Mouse (Mus musculus) G1E-ER4 (cell line): ENCODE measurements around the gene Bahd1. TPM values are rescaled to one million over a fixed set of nuclear protein-coding genes. Genes with fewer than 3 reads are reported as not detected.

Experiments
- GATA1 ChIP-seq: IDR thresholded peaks from one replicate; pipeline ENCODE4 v1.8.0; 2012; ENCODE audit warnings: low read length, inconsistent platforms
- polyA plus RNA-seq: library from polyadenylated mRNA; stranded (reverse); fragments of >175 nt; gene quantifications from 2 replicates; pipeline ENCODE4 v1.2.3, GENCODE M21; 2012

The Bahd1 gene
- polyA plus RNA-seq, 1 experiment, result 68.6 TPM

- TF ChIP-seq GATA1, result no peak
These were observed 10.6 kb downstream of the Bahd1 start for GRCm38 (mm10) chr2:118910605-118911278.

GRCm38 (mm10) chr2:118912706-118913105, 12.5 kb downstream of the Bahd1 start:
- TF ChIP-seq GATA1, result no peak

GRCm38 (mm10) chr2:118913551-118914276, 13.5 kb downstream of the Bahd1 start:
- TF ChIP-seq GATA1, result no peak

GRCm38 (mm10) chr2:118914685-118915084, 14.5 kb downstream of the Bahd1 start:
- TF ChIP-seq GATA1, result no peak

GRCm38 (mm10) chr2:118916436-118916835, 16.3 kb downstream of the Bahd1 start:
- TF ChIP-seq GATA1, result no peak

GRCm38 (mm10) chr2:118918543-118918942, 18.4 kb downstream of the Bahd1 start:
- no peak for TF ChIP-seq GATA1

- TF ChIP-seq GATA1, result no peak
These were observed 20.3 kb downstream of the Bahd1 start for GRCm38 (mm10) chr2:118920428-118920827.

- TF ChIP-seq GATA1, result no peak
These were observed 25.8 kb downstream of the Bahd1 start for GRCm38 (mm10) chr2:118925952-118926351.

GRCm38 (mm10) chr2:118926361-118926997, 26.3 kb downstream of the Bahd1 start, which contains the start of gene Chst14:
Gene Chst14, plus strand, starts transcription at chr2:118926496.
- TF ChIP-seq GATA1, result no peak

- TF ChIP-seq GATA1, result no peak
These were observed 27.0 kb downstream of the Bahd1 start for GRCm38 (mm10) chr2:118926998-118927739.

GRCm38 (mm10) chr2:118941341-118941740, 41.2 kb downstream of the Bahd1 start:
- TF ChIP-seq GATA1, result no peak

GRCm38 (mm10) chr2:118943232-118943631, 43.1 kb downstream of the Bahd1 start:
- no peak for TF ChIP-seq GATA1

GRCm38 (mm10) chr2:118948818-118949217, 48.6 kb downstream of the Bahd1 start:
- TF ChIP-seq GATA1, result no peak

- TF ChIP-seq GATA1, result no peak
These were observed 49.5 kb downstream of the Bahd1 start for GRCm38 (mm10) chr2:118949699-118950098.

GRCm38 (mm10) chr2:118956497-118956896, 56.3 kb downstream of the Bahd1 start:
- TF ChIP-seq GATA1, result no peak

- TF ChIP-seq GATA1, result no peak
These were observed 59.5 kb downstream of the Bahd1 start for GRCm38 (mm10) chr2:118959644-118960043.
